Mouse (Mus musculus): ENCODE results near the gene Cfap97. TPM values are rescaled to one million over a fixed set of nuclear protein-coding genes. Genes with fewer than 3 reads are reported as not detected.
A peak's percentile ranks its signal among the peaks of the same experiment; 100 is the strongest.
"Not testable (repeated sequence)": the region's sequence is repeated elsewhere in the genome, so short reads cannot be mapped to it uniquely, and the experiment has no call there.

Gene Cfap97
- total RNA-seq (2017) = 51.7 and 54.8 TPM in 2 replicates

- ATAC-seq (replicated peaks in 1 of 2; ENCODE audit: insufficient read depth in 1 of 2, low FRiP score in 2 of 2, low TSS enrichment in 1 of 2, low read depth in 1 of 2, poor library complexity in 2 of 2, severe bottlenecking in 2 of 2) = peak; percentile 25 to 31; a peak in 2 of 4 replicates
Measured at GRCm38 (mm10) chr8:46151202-46152062, at the start of gene Cfap97. Gene Cfap97, plus strand, starts transcription at chr8:46151771.

- ATAC-seq (replicated peaks in 1 of 2; ENCODE audit: insufficient read depth in 1 of 2, low FRiP score in 2 of 2, low TSS enrichment in 1 of 2, low read depth in 1 of 2, poor library complexity in 2 of 2, severe bottlenecking in 2 of 2) = no peak
Measured at GRCm38 (mm10) chr8:46103434-46103833, 48.1 kb upstream of the Cfap97 start.

- no peak for ATAC-seq (replicated peaks in 1 of 2; ENCODE audit: insufficient read depth in 1 of 2, low FRiP score in 2 of 2, low TSS enrichment in 1 of 2, low read depth in 1 of 2, poor library complexity in 2 of 2, severe bottlenecking in 2 of 2)
Measured at GRCm38 (mm10) chr8:46107690-46108089, 43.9 kb upstream of the Cfap97 start.

GRCm38 (mm10) chr8:46113421-46114170 lies 38.0 kb upstream of the Cfap97 start:
- ATAC-seq (replicated peaks in 1 of 2; ENCODE audit: insufficient read depth in 1 of 2, low FRiP score in 2 of 2, low TSS enrichment in 1 of 2, low read depth in 1 of 2, poor library complexity in 2 of 2, severe bottlenecking in 2 of 2) = 0 out of 4 replicates have a peak, but pooled peaks of 1 of the 2 experiments have one; percentile 27

- no peak for ATAC-seq (replicated peaks in 1 of 2; ENCODE audit: insufficient read depth in 1 of 2, low FRiP score in 2 of 2, low TSS enrichment in 1 of 2, low read depth in 1 of 2, poor library complexity in 2 of 2, severe bottlenecking in 2 of 2)
Measured at GRCm38 (mm10) chr8:46117172-46117571, 34.4 kb upstream of the Cfap97 start.

- no peak for ATAC-seq (replicated peaks in 1 of 2; ENCODE audit: insufficient read depth in 1 of 2, low FRiP score in 2 of 2, low TSS enrichment in 1 of 2, low read depth in 1 of 2, poor library complexity in 2 of 2, severe bottlenecking in 2 of 2)
Measured at GRCm38 (mm10) chr8:46119176-46119575, 32.4 kb upstream of the Cfap97 start.

- ATAC-seq (replicated peaks in 1 of 2; ENCODE audit: insufficient read depth in 1 of 2, low FRiP score in 2 of 2, low TSS enrichment in 1 of 2, low read depth in 1 of 2, poor library complexity in 2 of 2, severe bottlenecking in 2 of 2) = no peak
Measured at GRCm38 (mm10) chr8:46122498-46122897, 29.1 kb upstream of the Cfap97 start.

GRCm38 (mm10) chr8:46130426-46130825 lies 21.1 kb upstream of the Cfap97 start:
- no peak for ATAC-seq (replicated peaks in 1 of 2; ENCODE audit: insufficient read depth in 1 of 2, low FRiP score in 2 of 2, low TSS enrichment in 1 of 2, low read depth in 1 of 2, poor library complexity in 2 of 2, severe bottlenecking in 2 of 2)

GRCm38 (mm10) chr8:46135546-46135945 lies 16.0 kb upstream of the Cfap97 start:
- ATAC-seq (replicated peaks in 1 of 2; ENCODE audit: insufficient read depth in 1 of 2, low FRiP score in 2 of 2, low TSS enrichment in 1 of 2, low read depth in 1 of 2, poor library complexity in 2 of 2, severe bottlenecking in 2 of 2) = not testable (repeated sequence)

- no peak for ATAC-seq (replicated peaks in 1 of 2; ENCODE audit: insufficient read depth in 1 of 2, low FRiP score in 2 of 2, low TSS enrichment in 1 of 2, low read depth in 1 of 2, poor library complexity in 2 of 2, severe bottlenecking in 2 of 2)
Measured at GRCm38 (mm10) chr8:46137336-46137735, 14.2 kb upstream of the Cfap97 start.

- peak; percentile 32 to 68; a peak in 1 of 4 replicates for ATAC-seq (replicated peaks in 1 of 2; ENCODE audit: insufficient read depth in 1 of 2, low FRiP score in 2 of 2, low TSS enrichment in 1 of 2, low read depth in 1 of 2, poor library complexity in 2 of 2, severe bottlenecking in 2 of 2)
Measured at GRCm38 (mm10) chr8:46137843-46138596, 13.6 kb upstream of the Cfap97 start.

GRCm38 (mm10) chr8:46140376-46141120 lies 11.0 kb upstream of the Cfap97 start:
- no peak for ATAC-seq (replicated peaks in 1 of 2; ENCODE audit: insufficient read depth in 1 of 2, low FRiP score in 2 of 2, low TSS enrichment in 1 of 2, low read depth in 1 of 2, poor library complexity in 2 of 2, severe bottlenecking in 2 of 2)

- ATAC-seq (replicated peaks in 1 of 2; ENCODE audit: insufficient read depth in 1 of 2, low FRiP score in 2 of 2, low TSS enrichment in 1 of 2, low read depth in 1 of 2, poor library complexity in 2 of 2, severe bottlenecking in 2 of 2) = no peak
Measured at GRCm38 (mm10) chr8:46141688-46142087, 9.9 kb upstream of the Cfap97 start.

- ATAC-seq (replicated peaks in 1 of 2; ENCODE audit: insufficient read depth in 1 of 2, low FRiP score in 2 of 2, low TSS enrichment in 1 of 2, low read depth in 1 of 2, poor library complexity in 2 of 2, severe bottlenecking in 2 of 2) = no peak
Measured at GRCm38 (mm10) chr8:46142498-46143081, 9.0 kb upstream of the Cfap97 start.

GRCm38 (mm10) chr8:46143470-46143869 lies 8.1 kb upstream of the Cfap97 start:
- ATAC-seq (replicated peaks in 1 of 2; ENCODE audit: insufficient read depth in 1 of 2, low FRiP score in 2 of 2, low TSS enrichment in 1 of 2, low read depth in 1 of 2, poor library complexity in 2 of 2, severe bottlenecking in 2 of 2) = no peak

- peak in 1 of 2 experiments; percentile 33; a peak in 2 of 4 replicates for ATAC-seq (replicated peaks in 1 of 2; ENCODE audit: insufficient read depth in 1 of 2, low FRiP score in 2 of 2, low TSS enrichment in 1 of 2, low read depth in 1 of 2, poor library complexity in 2 of 2, severe bottlenecking in 2 of 2)
Measured at GRCm38 (mm10) chr8:46143924-46144323, 7.6 kb upstream of the Cfap97 start.

GRCm38 (mm10) chr8:46146173-46146572 lies 5.4 kb upstream of the Cfap97 start:
- ATAC-seq (replicated peaks in 1 of 2; ENCODE audit: insufficient read depth in 1 of 2, low FRiP score in 2 of 2, low TSS enrichment in 1 of 2, low read depth in 1 of 2, poor library complexity in 2 of 2, severe bottlenecking in 2 of 2) = no peak
